Mouse (Mus musculus): ENCODE results near the gene Syce1. TPM values are rescaled to one million over a fixed set of nuclear protein-coding genes. Genes with fewer than 3 reads are reported as not detected.

The Syce1 gene
- 0.26 and 0.66 TPM in 2 replicates for polyA plus RNA-seq (2012; rRNA removed)

DNA sequence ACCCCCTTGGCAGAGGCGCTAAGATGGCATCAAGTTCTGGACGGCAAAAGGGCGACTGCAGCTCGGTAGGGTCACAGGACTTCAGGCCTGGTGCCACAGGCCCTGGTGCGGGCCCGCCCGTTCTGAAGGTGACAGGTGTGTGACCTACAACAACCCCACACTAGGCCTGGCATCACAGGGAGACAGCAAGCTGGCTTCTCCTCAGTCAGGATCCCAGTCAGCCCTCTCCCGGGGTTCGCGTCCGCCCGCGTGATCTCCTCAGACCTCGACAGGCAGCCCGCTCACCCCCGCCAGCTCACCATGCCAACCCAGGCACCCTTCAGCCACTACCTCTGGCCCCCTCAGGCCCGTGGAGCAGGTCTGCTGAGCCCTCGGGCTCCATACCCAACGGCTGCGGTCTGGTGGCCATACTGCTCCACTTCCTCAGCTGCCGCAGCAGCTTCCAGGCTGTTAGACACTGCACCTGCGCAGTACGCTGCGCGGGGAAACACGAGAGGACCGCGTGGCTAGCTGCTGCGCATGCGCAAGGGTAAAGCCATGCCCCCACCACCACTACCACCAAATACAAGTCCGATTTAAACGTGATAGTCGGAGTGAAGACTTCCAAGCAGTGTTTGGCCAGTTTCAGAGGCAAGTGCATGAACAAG lies at the start of gene Syce1:
Syce1 (minus strand) TSS at position 447 of the 647 bp plus-strand sequence.

DNA sequence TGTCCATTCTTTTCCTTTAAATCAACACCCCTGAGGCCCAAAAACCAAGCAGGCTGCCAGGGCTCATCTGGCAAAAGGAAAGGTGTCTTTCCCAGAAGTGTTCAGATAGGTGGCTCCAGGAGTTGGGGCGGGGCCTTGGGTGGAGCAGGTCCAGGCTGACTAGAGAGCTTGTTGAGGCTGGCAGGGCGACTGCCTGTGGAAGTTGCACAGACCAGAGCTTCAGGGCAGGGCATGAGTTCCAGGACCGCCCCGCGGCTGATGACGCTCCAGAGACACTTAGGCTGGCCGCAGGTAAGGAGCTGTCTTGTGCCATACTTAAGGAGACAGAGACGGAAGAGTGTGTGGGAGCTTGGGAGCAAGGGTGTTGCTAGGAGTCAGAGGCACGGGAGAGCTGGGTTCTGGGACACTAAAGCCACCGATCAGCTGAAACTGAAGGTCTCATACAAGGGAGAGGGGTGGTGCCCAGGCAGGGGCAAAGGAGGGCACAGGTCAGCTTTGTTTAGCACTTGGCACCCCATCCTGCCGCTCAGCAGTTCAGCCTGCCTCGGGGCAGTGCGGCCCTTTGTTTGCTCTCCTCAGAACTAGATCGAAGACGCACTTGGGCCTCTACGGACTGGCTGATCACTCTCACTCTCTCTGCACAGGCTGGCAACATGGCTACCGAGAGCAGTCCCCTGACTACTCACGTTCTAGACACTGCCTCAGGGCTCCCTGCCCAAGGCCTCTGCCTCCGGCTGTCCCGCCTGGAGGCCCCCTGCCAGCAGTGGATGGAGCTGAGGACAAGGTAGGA lies 47.5 kb upstream of the Syce1 start, which contains the start of gene Urah:
Urah (plus strand) TSS at position 51 of the 790 bp plus-strand sequence.

DNA sequence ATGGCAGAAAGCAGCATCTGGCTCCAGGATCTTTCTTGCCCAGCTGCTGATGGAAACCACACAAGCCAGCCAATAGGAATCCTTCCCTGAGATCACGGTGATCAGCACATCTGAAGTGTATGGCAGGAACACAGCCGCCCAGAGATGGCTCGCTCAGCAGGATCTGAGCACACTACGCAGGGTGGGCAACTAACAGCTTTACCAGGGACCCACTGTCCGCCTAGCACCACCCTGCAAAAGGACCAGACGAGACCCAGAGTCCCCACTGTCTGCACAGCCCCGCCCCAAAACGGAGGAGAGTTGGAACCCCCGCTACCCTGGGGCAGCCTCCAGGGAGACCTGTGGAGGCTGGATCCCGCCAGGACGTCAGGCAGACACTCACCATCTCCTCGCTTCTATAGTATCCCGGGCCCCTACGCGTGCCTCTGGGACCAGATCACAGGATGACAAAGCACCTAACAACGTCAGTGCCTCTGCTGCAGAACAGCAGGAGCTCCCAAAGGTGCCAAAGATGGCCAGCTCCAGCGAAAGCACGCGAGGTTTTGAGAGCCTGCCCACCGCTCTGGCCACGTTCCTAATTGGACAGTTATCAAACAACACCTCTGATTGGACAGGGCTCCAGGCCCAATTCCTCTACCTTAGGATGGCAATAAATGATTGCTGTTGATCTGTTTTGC lies 34.1 kb upstream of the Syce1 start, which contains the start of gene Zfp941:
Zfp941 (minus strand) TSS at position 526 of the 677 bp plus-strand sequence.

DNA sequence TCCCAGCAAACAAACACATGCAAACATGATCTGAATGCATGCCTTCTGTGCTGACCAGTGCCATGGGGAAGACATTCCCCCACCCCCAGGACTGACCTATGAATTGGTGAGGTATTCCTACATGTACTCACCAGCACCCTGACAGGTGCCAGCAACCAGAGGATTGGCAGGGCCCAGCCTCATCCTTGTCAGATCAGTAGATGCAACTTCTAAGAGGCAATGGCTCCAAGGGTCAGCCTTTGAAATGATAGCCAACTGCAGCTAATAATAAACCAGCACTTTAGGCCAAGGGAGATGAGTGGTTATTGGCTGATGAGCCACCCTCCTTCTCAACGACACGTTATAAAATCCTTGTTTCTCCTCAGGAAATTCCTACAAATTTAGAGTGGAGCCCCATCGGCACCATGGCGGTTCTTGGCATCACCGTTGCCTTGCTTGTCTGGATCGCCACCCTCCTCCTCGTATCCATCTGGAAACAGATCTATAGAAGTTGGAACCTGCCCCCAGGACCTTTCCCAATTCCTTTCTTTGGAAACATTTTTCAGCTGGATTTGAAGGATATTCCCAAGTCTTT lies 24.1 kb downstream of the Syce1 start, which contains the start of gene Cyp2e1:
Cyp2e1 (plus strand) TSS at position 293 of the 574 bp plus-strand sequence.

Other genes with a start within 250 kb of the Syce1 start
- not detected in 2 replicates for gene Olfr538, start 220.0 kb downstream of the Syce1 start, polyA plus RNA-seq (2012; rRNA removed)
- under 0.01 TPM in 1 of 2 replicates, not detected in the other for gene Olfr46, start 186.6 kb downstream of the Syce1 start, polyA plus RNA-seq (2012; rRNA removed)
- gene Olfr61, start 158.9 kb downstream of the Syce1 start, polyA plus RNA-seq (2012; rRNA removed): not detected in 2 replicates
- gene Olfr53, start 141.4 kb downstream of the Syce1 start, polyA plus RNA-seq (2012; rRNA removed): not detected in 2 replicates
- gene Olfr539, start 127.9 kb downstream of the Syce1 start, polyA plus RNA-seq (2012; rRNA removed): 0.01 TPM in 2 replicates
- gene Olfr45, start 105.9 kb downstream of the Syce1 start, polyA plus RNA-seq (2012; rRNA removed): not detected in 2 replicates
- gene Olfr541, start 90.6 kb downstream of the Syce1 start, polyA plus RNA-seq (2012; rRNA removed): not detected in 2 replicates
- not detected in 2 replicates for gene Cyp2e1, start 24.1 kb downstream of the Syce1 start, polyA plus RNA-seq (2012; rRNA removed)
- 11.1 and 13.3 TPM in 2 replicates for gene Zfp941, start 34.3 kb upstream of the Syce1 start, polyA plus RNA-seq (2012; rRNA removed)
- gene Urah, start 47.2 kb upstream of the Syce1 start, polyA plus RNA-seq (2012; rRNA removed): 0.24 and 1.4 TPM in 2 replicates
- 0.25 TPM in 1 of 2 replicates, not detected in the other for gene Scgb1c1, start 57.7 kb upstream of the Syce1 start, polyA plus RNA-seq (2012; rRNA removed)
- 0.12 and 0.16 TPM in 2 replicates for gene Odf3, start 60.0 kb upstream of the Syce1 start, polyA plus RNA-seq (2012; rRNA removed)
- 0.24 and 0.28 TPM in 2 replicates for gene Gm45785, start 68.5 kb upstream of the Syce1 start, polyA plus RNA-seq (2012; rRNA removed)
- 103 and 106 TPM in 2 replicates for gene Ric8a, start 69.1 kb upstream of the Syce1 start, polyA plus RNA-seq (2012; rRNA removed)
- 33.4 and 36.0 TPM in 2 replicates for gene Bet1l, start 69.7 kb upstream of the Syce1 start, polyA plus RNA-seq (2012; rRNA removed)
- gene Psmd13, start 94.1 kb upstream of the Syce1 start, polyA plus RNA-seq (2012; rRNA removed): 140 and 147 TPM in 2 replicates
- gene Sirt3, start 94.5 kb upstream of the Syce1 start, polyA plus RNA-seq (2012; rRNA removed): 57.5 and 62.3 TPM in 2 replicates
- 3.9 TPM in 1 of 2 replicates, not detected in the other for gene Cox8b, start 112.6 kb upstream of the Syce1 start, polyA plus RNA-seq (2012; rRNA removed)
- 0.59 and 0.66 TPM in 2 replicates for gene Nlrp6, start 133.1 kb upstream of the Syce1 start, polyA plus RNA-seq (2012; rRNA removed)
- gene Pgghg, start 153.5 kb upstream of the Syce1 start, polyA plus RNA-seq (2012; rRNA removed): 9.8 and 11.2 TPM in 2 replicates
- gene Ifitm5, start 162.4 kb upstream of the Syce1 start, polyA plus RNA-seq (2012; rRNA removed): 0.48 and 7.3 TPM in 2 replicates
- gene Gm45717, start 168.1 kb upstream of the Syce1 start, polyA plus RNA-seq (2012; rRNA removed): 0.21 TPM in 1 of 2 replicates, not detected in the other
- 139 and 160 TPM in 2 replicates for gene Ifitm2, start 168.1 kb upstream of the Syce1 start, polyA plus RNA-seq (2012; rRNA removed)
- gene Ifitm1, start 179.4 kb upstream of the Syce1 start, polyA plus RNA-seq (2012; rRNA removed): 33.6 and 57.6 TPM in 2 replicates
- 43.6 and 46.5 TPM in 2 replicates for gene Ifitm3, start 222.9 kb upstream of the Syce1 start, polyA plus RNA-seq (2012; rRNA removed)
- gene Ifitm6, start 230.1 kb upstream of the Syce1 start, polyA plus RNA-seq (2012; rRNA removed): 0.56 and 0.82 TPM in 2 replicates
- gene Gm17387, start 241.3 kb upstream of the Syce1 start, polyA plus RNA-seq (2012; rRNA removed): not detected in 2 replicates